Mouse (Mus musculus) cerebellum, adult 8-10 months (tissue): ENCODE results near the gene Magi1.
"Not testable (repeated sequence)": the region's sequence is repeated elsewhere in the genome, so short reads cannot be mapped to it uniquely, and the experiment has no call there.

Experiments
- DNase-seq: peaks from one replicate; pipeline ENCODE4 v3.0.0; 2022

Gene Magi1

GRCm38 (mm10) chr6:94045180-94045579, 238.5 kb downstream of the Magi1 start:
- DNase-seq: no peak

GRCm38 (mm10) chr6:94043461-94043860, 240.3 kb downstream of the Magi1 start:
- no peak for DNase-seq

GRCm38 (mm10) chr6:94040093-94040492, 243.6 kb downstream of the Magi1 start:
- peak; percentile 27 for DNase-seq

GRCm38 (mm10) chr6:94038897-94039296, 244.8 kb downstream of the Magi1 start:
- no peak for DNase-seq

GRCm38 (mm10) chr6:94036554-94036953, 247.2 kb downstream of the Magi1 start:
- no peak for DNase-seq

GRCm38 (mm10) chr6:94026361-94026760, 257.4 kb downstream of the Magi1 start:
- DNase-seq: no peak

GRCm38 (mm10) chr6:94022437-94022836, 261.3 kb downstream of the Magi1 start:
- DNase-seq: no peak

- no peak for DNase-seq
These were observed 262.3 kb downstream of the Magi1 start for GRCm38 (mm10) chr6:94021239-94021962.

GRCm38 (mm10) chr6:94020566-94020965, 263.2 kb downstream of the Magi1 start:
- DNase-seq: no peak

- no peak for DNase-seq
These were observed 263.8 kb downstream of the Magi1 start for GRCm38 (mm10) chr6:94019935-94020334.

- DNase-seq: no peak
These were observed 270.0 kb downstream of the Magi1 start for GRCm38 (mm10) chr6:94013761-94014160.

GRCm38 (mm10) chr6:94011947-94012346, 271.8 kb downstream of the Magi1 start:
- DNase-seq: no peak

GRCm38 (mm10) chr6:94011521-94011920, 272.2 kb downstream of the Magi1 start:
- DNase-seq: no peak

GRCm38 (mm10) chr6:94008577-94008976, 275.1 kb downstream of the Magi1 start:
- no peak for DNase-seq

- not testable (repeated sequence) for DNase-seq
These were observed 280.1 kb downstream of the Magi1 start for GRCm38 (mm10) chr6:94003586-94003985.

- DNase-seq: no peak
These were observed 286.8 kb downstream of the Magi1 start for GRCm38 (mm10) chr6:93996841-93997485.

GRCm38 (mm10) chr6:93987561-93987960, 296.2 kb downstream of the Magi1 start:
- DNase-seq: no peak

- DNase-seq: peak; percentile 57
These were observed 298.6 kb downstream of the Magi1 start for GRCm38 (mm10) chr6:93985111-93985510.

GRCm38 (mm10) chr6:93983551-93983950, 300.2 kb downstream of the Magi1 start:
- DNase-seq: no peak

- no peak for DNase-seq
These were observed 302.5 kb downstream of the Magi1 start for GRCm38 (mm10) chr6:93981211-93981610.

- no peak for DNase-seq
These were observed 304.5 kb downstream of the Magi1 start for GRCm38 (mm10) chr6:93979241-93979640.

GRCm38 (mm10) chr6:93968721-93969120, 315.0 kb downstream of the Magi1 start:
- no peak for DNase-seq

- no peak for DNase-seq
These were observed 320.9 kb downstream of the Magi1 start for GRCm38 (mm10) chr6:93962757-93963336.

GRCm38 (mm10) chr6:93961782-93962181, 321.9 kb downstream of the Magi1 start:
- no peak for DNase-seq
